Comparison of ENCODE assay signal across 10 mouse cellular contexts in the genomic region with DNA sequence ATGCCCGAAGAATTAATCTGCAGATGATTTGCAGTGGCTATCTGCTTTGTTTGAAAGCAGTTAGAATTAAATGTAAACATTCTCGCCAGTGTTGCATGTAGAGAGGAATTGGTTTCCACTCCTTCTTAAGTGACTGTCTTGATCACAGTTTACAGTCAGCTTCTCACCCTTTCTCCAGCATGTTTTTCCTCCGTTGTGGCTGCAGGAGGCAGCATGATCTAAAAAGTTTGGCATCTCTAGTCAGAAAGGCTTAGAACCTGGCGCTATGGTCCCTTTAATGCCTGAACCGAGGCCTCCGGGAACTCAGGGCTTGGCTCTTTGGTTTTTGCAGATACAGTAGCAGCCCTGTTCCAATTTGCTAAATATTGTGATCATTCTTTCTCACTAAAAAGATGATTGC.
DNase-seq lines count a peak whose midpoint lies in the region; ATAC-seq and TF ChIP-seq lines count a peak whose summit lies in the region.
"Had no signal": no experiment of that assay in that cellular context is flagged by ENCODE, and none has a peak within 500 bp of the region (broad histone marks: within the 10 kb centered on the region; RNA-seq: fewer than 3 reads in every experiment).

No protein-coding gene starts in this region.

- 36% methylated on average over 6 of the region's 6 CpGs for WGBS in heart, postnatal 0 days
- WGBS in heart, embryonic 12.5 days: 38% methylated on average over 6 of the region's 6 CpGs
- WGBS in lung, adult 2 months: 28% methylated on average over 6 of the region's 6 CpGs

- no peaks in the 10 kb centered on the region for H3K36me3 ChIP-seq in heart, postnatal 0 days (replicated peaks; ENCODE audit: control insufficient read depth, insufficient read depth, low read length)
- H3K36me3 ChIP-seq in heart, embryonic 12.5 days: no peaks in the 10 kb centered on the region
- H3K36me3 ChIP-seq: embryonic facial prominence, embryonic 13.5 days; midbrain, embryonic 12.5 days had no signal

- no peak for TF ChIP-seq EP300 in heart, postnatal 0 days (IDR thresholded peaks at IDR 0.05; ENCODE audit: low read depth)

- no peak overlapping the region for H3K4me2 ChIP-seq in heart, postnatal 0 days (ENCODE audit: low read depth, low read length)
- H3K4me2 ChIP-seq in heart, embryonic 12.5 days: no peak overlapping the region
- H3K4me2 ChIP-seq: embryonic facial prominence, embryonic 13.5 days; midbrain, embryonic 12.5 days had no signal

- no peak overlapping the region for H3K9ac ChIP-seq in heart, postnatal 0 days (replicated peaks; ENCODE audit: low read depth, low read length)
- no peak overlapping the region for H3K9ac ChIP-seq in heart, embryonic 12.5 days
- H3K9ac ChIP-seq: embryonic facial prominence, embryonic 13.5 days; midbrain, embryonic 12.5 days had no signal

- ATAC-seq in heart, postnatal 0 days (ENCODE audit: insufficient read depth, low read depth): no peak
- ATAC-seq in heart, embryonic 12.5 days (ENCODE audit: insufficient number of reproducible peaks, low FRiP score): no peak

- TF ChIP-seq CTCF in heart, postnatal 0 days (IDR thresholded peaks at IDR 0.05; ENCODE audit: low read depth): peak; percentile 54
- 0 out of 2 replicates have a peak, but pooled peaks have one; percentile 19 for TF ChIP-seq CTCF in lung, adult 2 months (IDR thresholded peaks at IDR 0.05; ENCODE audit: insufficient read depth, low read length)

- no peak for TF ChIP-seq POLR2A in lung, adult 2 months (IDR thresholded peaks at IDR 0.05; ENCODE audit: borderline replicate concordance, extremely low read depth, low read depth, low read length)

- peak; percentile 37 to 83 for DNase-seq in adrenal gland, adult (ENCODE audit: inconsistent age in 2 of 2, low spot score in 1 of 2)
- DNase-seq in adrenal gland, postnatal 4 days (ENCODE audit: low spot score in 2 of 2): no peak
- no peak for DNase-seq in heart, postnatal 0 days (ENCODE audit: low spot score)
- no peak for DNase-seq in lung, adult 2 months
- no peak for DNase-seq in lung, adult 18-20 months
- DNase-seq in lung, postnatal 25 days (ENCODE audit: low spot score): peak; percentile 21
- DNase-seq in right cerebral cortex, adult 2 months (ENCODE audit: low spot score in 2 of 2): no peak

- no peaks in the 10 kb centered on the region for H3K27me3 ChIP-seq in heart, postnatal 0 days (ENCODE audit: control insufficient read depth, insufficient read depth, low read length)
- H3K27me3 ChIP-seq in heart, embryonic 12.5 days (replicated peaks): no peaks in the 10 kb centered on the region
- H3K27me3 ChIP-seq: embryonic facial prominence, embryonic 13.5 days had no signal

- no peaks in the 10 kb centered on the region for H3K9me3 ChIP-seq in heart, postnatal 0 days (replicated peaks; ENCODE audit: control insufficient read depth, low read length)
- H3K9me3 ChIP-seq in heart, embryonic 12.5 days (replicated peaks): no peaks in the 10 kb centered on the region
- H3K9me3 ChIP-seq: embryonic facial prominence, embryonic 13.5 days; midbrain, embryonic 12.5 days had no signal

- H3K4me3 ChIP-seq in heart, postnatal 0 days (ENCODE audit: low read depth, low read length): no peak overlapping the region
- no peak overlapping the region for H3K4me3 ChIP-seq in heart, embryonic 12.5 days
- H3K4me3 ChIP-seq in lung, adult 2 months (replicated peaks; ENCODE audit: extremely low read depth, low read depth, low read length): no peak overlapping the region
- H3K4me3 ChIP-seq: embryonic facial prominence, embryonic 13.5 days; midbrain, embryonic 12.5 days had no signal

- no peak overlapping the region for H3K27ac ChIP-seq in heart, postnatal 0 days (ENCODE audit: low read depth)
- H3K27ac ChIP-seq in heart, embryonic 12.5 days (ENCODE audit: poor library complexity, severe bottlenecking): no peak overlapping the region
- H3K27ac ChIP-seq: embryonic facial prominence, embryonic 13.5 days; midbrain, embryonic 12.5 days had no signal

- no peaks in the 10 kb centered on the region for H3K4me1 ChIP-seq in heart, postnatal 0 days (ENCODE audit: control insufficient read depth, insufficient read depth)
- H3K4me1 ChIP-seq in heart, embryonic 12.5 days (replicated peaks): peaks cover 4% of the 10 kb centered on the region
- no peaks in the 10 kb centered on the region for H3K4me1 ChIP-seq in lung, adult 2 months (ENCODE audit: control insufficient read depth, insufficient read depth, low read length)

Comparison
In these comparisons a context has a peak if more than half of its experiments do, and no peak if none do; other contexts are left out.
1. DNase-seq: peak in adrenal gland, adult (2 of 2) and lung, postnatal 25 days (single experiment); none in adrenal gland, postnatal 4 days (0 of 2), heart, postnatal 0 days (single experiment), lung, adult 2 months (single experiment), lung, adult 18-20 months (0 of 2) and right cerebral cortex, adult 2 months (0 of 2).